In the genomic region with DNA sequence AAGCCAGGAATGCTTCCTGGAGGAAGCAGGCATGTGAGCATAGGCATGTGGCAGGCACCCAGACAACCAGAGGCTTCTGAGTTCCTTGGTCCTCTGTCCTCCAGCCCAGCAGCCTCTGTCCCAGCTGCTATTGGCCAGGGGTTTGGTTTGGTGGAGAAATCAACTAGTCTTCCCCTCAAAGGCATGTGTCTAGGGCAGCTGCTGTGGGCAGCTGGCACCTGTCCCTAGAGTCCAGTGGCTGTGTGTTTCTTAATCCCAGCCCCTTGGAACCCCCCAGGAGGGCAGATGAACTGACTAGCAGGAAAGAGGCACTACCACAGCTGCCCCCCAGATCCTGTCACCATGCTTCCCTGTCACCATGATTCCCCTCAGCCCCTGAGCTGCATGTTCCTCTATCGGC, we compare ENCODE assay signal across 32 mouse cellular contexts. TPM values are rescaled to one million over a fixed set of nuclear protein-coding genes. Genes with fewer than 3 reads are reported as not detected.
"Had no signal": no experiment of that assay in that cellular context is flagged by ENCODE, and none has a peak within 500 bp of the region (broad histone marks: within the 10 kb centered on the region; RNA-seq: fewer than 3 reads in every experiment).

No protein-coding gene starts in this region.

- H3K9ac ChIP-seq: heart, embryonic 13.5 days; heart, embryonic 15.5 days; hindbrain, embryonic 12.5 days; hindbrain, embryonic 14.5 days; intestine, embryonic 15.5 days; limb, embryonic 12.5 days; liver, embryonic 13.5 days; liver, embryonic 15.5 days had no signal

- DNase-seq: gastrocnemius, adult 2 months; gastrocnemius, postnatal 10 days; gastrocnemius, postnatal 25 days; heart, adult 2 months; heart, postnatal 4 days; kidney, adult 18-20 months; kidney, adult 8-10 months; kidney, postnatal 10 days; kidney, postnatal 25 days; kidney, postnatal 4 days; layer of hippocampus, adult 9-11 months; layer of hippocampus, postnatal 36 days; left cerebral cortex, postnatal 4 days; liver; liver, embryonic 13.5 days had no signal

- H3K9me3 ChIP-seq: heart, embryonic 13.5 days; heart, embryonic 15.5 days; hindbrain, embryonic 10.5 days; hindbrain, embryonic 12.5 days; intestine, embryonic 15.5 days; limb, embryonic 12.5 days; liver, embryonic 13.5 days; liver, embryonic 15.5 days had no signal

- ATAC-seq: hindbrain, embryonic 16.5 days; inflammation-experienced regulatory T-cells, adult 6 months; intestine, embryonic 15.5 days; intestine, postnatal 0 days had no signal

- H3K36me3 ChIP-seq: heart, embryonic 13.5 days; heart, embryonic 15.5 days; hindbrain, embryonic 10.5 days; hindbrain, embryonic 12.5 days; intestine, embryonic 15.5 days; limb, embryonic 12.5 days; liver, embryonic 13.5 days; liver, embryonic 15.5 days had no signal

- H3K4me3 ChIP-seq: gastrocnemius, adult 2 months; heart, adult 2 months; heart, embryonic 13.5 days; heart, embryonic 15.5 days; hindbrain, embryonic 10.5 days; hindbrain, embryonic 12.5 days; intestine, embryonic 15.5 days; layer of hippocampus, adult 2 months; limb, embryonic 12.5 days; liver, embryonic 13.5 days; liver, embryonic 15.5 days had no signal

- H3K27ac ChIP-seq: gastrocnemius, adult 2 months; heart, adult 2 months; heart, embryonic 13.5 days; heart, embryonic 15.5 days; hindbrain, embryonic 10.5 days; hindbrain, embryonic 12.5 days; hindbrain, embryonic 14.5 days; intestine, embryonic 15.5 days; layer of hippocampus, adult 2 months; limb, embryonic 12.5 days; liver, embryonic 13.5 days; liver, embryonic 15.5 days had no signal

- H3K27me3 ChIP-seq: liver, embryonic 13.5 days; liver, embryonic 15.5 days had no signal

- H3K4me1 ChIP-seq: heart, embryonic 15.5 days; hindbrain, embryonic 12.5 days; intestine, embryonic 15.5 days; limb, embryonic 12.5 days; liver, embryonic 13.5 days; liver, embryonic 15.5 days had no signal

- H3K4me2 ChIP-seq: heart, embryonic 11.5 days; heart, embryonic 13.5 days; heart, embryonic 15.5 days; hindbrain, embryonic 12.5 days; hindbrain, embryonic 14.5 days; intestine, embryonic 15.5 days; limb, embryonic 12.5 days; liver, embryonic 11.5 days; liver, embryonic 13.5 days; liver, embryonic 15.5 days had no signal

RNA-seq across cellular contexts. Expression of gene Myod1, which starts 10.5 kb away (rescaled TPM):
- polyA plus RNA-seq: heart, adult 2 months; heart, postnatal 0 days; inflammation-experienced regulatory T-cells, adult 6 months; intestine, postnatal 0 days had no signal

RNA-seq across cellular contexts. Expression of gene Kcnc1, which starts 30.5 kb away (rescaled TPM):
- polyA plus RNA-seq: heart, embryonic 15.5 days; heart, postnatal 0 days; kidney, embryonic 14.5 days; kidney, embryonic 16.5 days; liver, embryonic 15.5 days had no signal
